Mouse (Mus musculus) layer of hippocampus, postnatal 36 days (tissue): Measurements from ENCODE around the gene Grm4. TPM values are rescaled to one million over a fixed set of nuclear protein-coding genes. Genes with fewer than 3 reads are reported as not detected.

ENCODE experiments used
- DNase-seq, 2 experiments: peaks; one replicate each; pipeline ENCODE4 v3.0.0; 2022
- total RNA-seq, 2 experiments: library from RNA; stranded (reverse); gene quantifications; 2 replicates each; pipeline ENCODE4 v1.2.3; 2021

Gene Grm4
- 1 to 10 TPM; 8.9 to 9.6 TPM for total RNA-seq

- DNase-seq: no peak
Observed at GRCm38 (mm10) chr17:27521303-27521702, at the start of gene Grm4. TSS of gene Grm4 (minus strand) at chr17:27521403.

GRCm38 (mm10) chr17:27568228-27568627 lies 47.0 kb upstream of the Grm4 start:
- no peak for DNase-seq

- DNase-seq: no peak
Observed at GRCm38 (mm10) chr17:27565942-27566267, 44.7 kb upstream of the Grm4 start.

GRCm38 (mm10) chr17:27565163-27565941 lies 44.1 kb upstream of the Grm4 start, which contains the start of gene AI413582:
TSS of gene AI413582 (minus strand) at chr17:27565756.
- peak; percentile 95 to 96 for DNase-seq

- DNase-seq: no peak
Observed at GRCm38 (mm10) chr17:27564391-27565162, 43.4 kb upstream of the Grm4 start.

GRCm38 (mm10) chr17:27563771-27564244 lies 42.6 kb upstream of the Grm4 start:
- DNase-seq: no peak

- no peak for DNase-seq
Observed at GRCm38 (mm10) chr17:27561809-27562526, 40.8 kb upstream of the Grm4 start.

GRCm38 (mm10) chr17:27560926-27561480 lies 39.8 kb upstream of the Grm4 start:
- DNase-seq: no peak

GRCm38 (mm10) chr17:27559596-27559995 lies 38.4 kb upstream of the Grm4 start:
- DNase-seq: no peak

- DNase-seq: no peak
Observed at GRCm38 (mm10) chr17:27558845-27559244, 37.6 kb upstream of the Grm4 start.

GRCm38 (mm10) chr17:27557927-27558661 lies 36.9 kb upstream of the Grm4 start:
- DNase-seq: no peak

- DNase-seq: no peak
Observed at GRCm38 (mm10) chr17:27557181-27557926, 36.2 kb upstream of the Grm4 start.

GRCm38 (mm10) chr17:27556315-27557011 lies 35.3 kb upstream of the Grm4 start, which contains the start of gene Hmga1:
TSS of gene Hmga1 (plus strand) at chr17:27556497.
- peak; percentile 74 to 77 for DNase-seq

GRCm38 (mm10) chr17:27555512-27556172 lies 34.4 kb upstream of the Grm4 start:
- DNase-seq: no peak

GRCm38 (mm10) chr17:27555075-27555511 lies 33.9 kb upstream of the Grm4 start:
- DNase-seq: no peak

- no peak for DNase-seq
Observed at GRCm38 (mm10) chr17:27554062-27554960, 33.1 kb upstream of the Grm4 start.

GRCm38 (mm10) chr17:27552215-27553201 lies 31.3 kb upstream of the Grm4 start:
- DNase-seq: no peak
